Mouse (Mus musculus) lung, postnatal 0 days (tissue): ENCODE results near the gene Nsmce1. TPM values are rescaled to one million over a fixed set of nuclear protein-coding genes. Genes with fewer than 3 reads are reported as not detected.

Experiments
- ATAC-seq: fragments of 200-750 bp; cut with Nextera tagmentation; 2 replicates; pipeline ENCODE4 v1.8.0; 2017; ENCODE audit warnings: moderate library complexity
- DNase-seq: peaks from one replicate; pipeline ENCODE4 v3.0.0-alpha.2; 2016; ENCODE audit warnings: low spot score
- H3K27ac ChIP-seq: fragments of 300-500 bp; sonication (generic); 2 replicates; pipeline ENCODE4 v1.5.1; 2014; ENCODE audit warnings: antibody characterized with exemption, mild to moderate bottlenecking, low read length, mixed read lengths
- H3K27me3 ChIP-seq: fragments of 300-500 bp; sonication (generic); replicated peaks from 2 replicates; pipeline ENCODE4 v1.6.1; 2014; ENCODE audit warnings: low read length, mixed read lengths; ENCODE audit not compliant: insufficient read depth
- H3K36me3 ChIP-seq: fragments of 300-500 bp; sonication (generic); 2 replicates; pipeline ENCODE4 v1.6.1; 2014; ENCODE audit warnings: low read length, mixed read lengths; ENCODE audit not compliant: insufficient read depth
- H3K4me1 ChIP-seq: fragments of 300-500 bp; sonication (generic); 2 replicates; pipeline ENCODE4 v1.6.1; 2014; ENCODE audit warnings: antibody characterized with exemption, low read depth, low read length, mixed read lengths; ENCODE audit not compliant: insufficient read depth
- H3K4me2 ChIP-seq: fragments of 300-500 bp; sonication (generic); replicated peaks from 2 replicates; pipeline ENCODE4 v1.6.1; 2014; ENCODE audit warnings: low read depth, mild to moderate bottlenecking, low read length, moderate library complexity, mixed read lengths
- H3K4me3 ChIP-seq: fragments of 300-500 bp; sonication (generic); 2 replicates; pipeline ENCODE4 v1.5.1; 2014; ENCODE audit warnings: low read depth, low read length
- H3K9ac ChIP-seq: fragments of 300-500 bp; sonication (generic); replicated peaks from 2 replicates; pipeline ENCODE4 v1.6.1; 2014; ENCODE audit warnings: low read depth, mild to moderate bottlenecking
- H3K9me3 ChIP-seq: fragments of 300-500 bp; sonication (generic); 2 replicates; pipeline ENCODE4 v1.6.1; 2016; ENCODE audit warnings: low read length, mixed read lengths
- CTCF ChIP-seq: IDR thresholded peaks from 2 replicates; pipeline ENCODE4 v1.5.1; 2016; ENCODE audit warnings: antibody characterized with exemption, mild to moderate bottlenecking
- EP300 ChIP-seq: IDR thresholded peaks from 2 replicates; pipeline ENCODE4 v1.6.1; 2016; ENCODE audit warnings: antibody characterized with exemption, mild to moderate bottlenecking, control low read depth
- WGBS: fragments of 180-500 bp; shearing (Covaris S2); extraction: QIAGEN DNeasy Blood & Tissue Kit; methylation state at CpG from one replicate; pipeline ENCODE4 v1.1.7; 2014; 5-methylcytosine and 5-hydroxymethylcytosine counted together
- polyA plus RNA-seq: library from polyadenylated mRNA; unstranded; fragments of >200 nt; fragmentation: Nextera tagmentation; extraction: Ambion mirVana; gene quantifications from 2 replicates; pipeline ENCODE4 v1.2.1, GENCODE M21; 2015

Gene Nsmce1
- polyA plus RNA-seq, 1 experiment from 2014 or later: 94.2 TPM

DNA sequence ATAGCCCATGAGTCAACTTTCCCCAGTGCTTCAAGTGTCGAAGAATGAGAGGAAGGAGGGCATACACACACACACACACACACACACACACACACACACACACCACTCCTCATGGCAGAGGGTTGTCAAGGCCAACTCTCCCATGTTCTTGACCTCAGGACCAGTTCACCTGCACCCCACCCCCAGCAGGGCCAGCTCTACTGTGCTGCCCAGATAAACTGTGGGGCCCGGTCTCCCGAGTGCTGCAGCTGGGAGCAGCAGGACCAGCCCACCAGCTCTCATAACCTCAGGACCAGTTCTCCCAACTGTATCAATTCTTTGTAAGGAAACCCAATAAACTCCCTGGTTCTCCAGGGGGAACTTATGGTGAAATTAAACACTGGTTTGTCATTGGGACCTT, 28.3 kb upstream of the Nsmce1 start:
- no peak overlapping the region for H3K4me2 ChIP-seq
- no peaks in the 10 kb centered on the region for H3K27me3 ChIP-seq
- ATAC-seq (no peak), DNase-seq (no peak)
- no peak overlapping the region for H3K27ac ChIP-seq
- no peaks in the 10 kb centered on the region for H3K36me3 ChIP-seq
- no peak overlapping the region for H3K9ac ChIP-seq
- H3K4me1 ChIP-seq: no peaks in the 10 kb centered on the region
- no peak for TF ChIP-seq EP300
- no peak for TF ChIP-seq CTCF
- WGBS: 64% methylated on average over 3 of the region's 3 CpGs
- no peak overlapping the region for H3K4me3 ChIP-seq
- no peaks in the 10 kb centered on the region for H3K9me3 ChIP-seq

DNA sequence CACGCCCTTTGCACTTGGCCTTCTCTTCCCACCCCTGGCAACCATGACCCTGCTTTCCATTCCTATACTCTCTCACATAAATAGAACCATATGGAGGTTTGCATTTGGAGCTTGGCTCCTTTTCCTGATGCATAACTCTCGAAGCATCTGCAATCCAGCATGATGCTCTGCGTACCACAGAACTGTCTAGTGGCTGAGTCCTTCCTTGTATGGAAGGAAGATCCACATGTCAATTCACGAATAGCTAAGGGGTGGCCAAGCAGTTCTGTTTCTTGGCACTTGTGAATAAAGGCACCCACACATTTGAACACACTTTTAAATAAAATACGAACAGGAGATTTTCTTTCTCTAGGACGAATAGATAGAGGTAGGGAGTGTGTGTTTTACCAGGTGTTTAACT, 26.1 kb upstream of the Nsmce1 start:
- H3K4me3 ChIP-seq: no peak overlapping the region
- no peaks in the 10 kb centered on the region for H3K27me3 ChIP-seq
- TF ChIP-seq CTCF: no peak
- no peak for TF ChIP-seq EP300
- H3K36me3 ChIP-seq: no peaks in the 10 kb centered on the region
- ATAC-seq (no peak), DNase-seq (no peak)
- H3K27ac ChIP-seq: no peak overlapping the region
- H3K9ac ChIP-seq: no peak overlapping the region
- H3K9me3 ChIP-seq: no peaks in the 10 kb centered on the region
- 76% methylated on average over 6 of the region's 6 CpGs for WGBS
- no peaks in the 10 kb centered on the region for H3K4me1 ChIP-seq
- no peak overlapping the region for H3K4me2 ChIP-seq

DNA sequence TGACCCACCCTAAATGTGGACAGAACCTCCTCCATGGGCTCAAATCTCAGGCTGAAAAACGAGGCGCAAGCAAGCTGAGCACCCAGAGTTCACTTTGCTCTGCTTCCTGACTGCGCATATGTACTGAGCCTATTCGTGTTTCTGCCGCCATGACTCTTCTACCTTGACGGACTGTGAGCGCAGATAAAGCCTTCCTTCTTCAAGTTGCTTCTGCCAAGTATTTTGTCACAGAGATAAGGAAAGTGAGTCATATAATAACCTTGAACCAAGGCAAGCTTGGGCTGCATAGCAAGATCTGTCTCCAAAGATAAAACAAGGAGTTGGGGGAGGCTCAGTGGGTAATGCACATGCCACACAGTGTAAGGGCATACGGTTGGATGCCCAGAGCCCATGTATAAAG, 25.3 kb upstream of the Nsmce1 start:
- no peaks in the 10 kb centered on the region for H3K36me3 ChIP-seq
- H3K9me3 ChIP-seq: no peaks in the 10 kb centered on the region
- DNase-seq: no peak
- no peak for ATAC-seq
- H3K27me3 ChIP-seq: no peaks in the 10 kb centered on the region
- H3K4me2 ChIP-seq: no peak overlapping the region
- no peak overlapping the region for H3K4me3 ChIP-seq
- no peaks in the 10 kb centered on the region for H3K4me1 ChIP-seq
- no peak for TF ChIP-seq EP300
- no peak for TF ChIP-seq CTCF
- no peak overlapping the region for H3K27ac ChIP-seq
- 82% methylated on average over 8 of the region's 8 CpGs for WGBS
- H3K9ac ChIP-seq: no peak overlapping the region

DNA sequence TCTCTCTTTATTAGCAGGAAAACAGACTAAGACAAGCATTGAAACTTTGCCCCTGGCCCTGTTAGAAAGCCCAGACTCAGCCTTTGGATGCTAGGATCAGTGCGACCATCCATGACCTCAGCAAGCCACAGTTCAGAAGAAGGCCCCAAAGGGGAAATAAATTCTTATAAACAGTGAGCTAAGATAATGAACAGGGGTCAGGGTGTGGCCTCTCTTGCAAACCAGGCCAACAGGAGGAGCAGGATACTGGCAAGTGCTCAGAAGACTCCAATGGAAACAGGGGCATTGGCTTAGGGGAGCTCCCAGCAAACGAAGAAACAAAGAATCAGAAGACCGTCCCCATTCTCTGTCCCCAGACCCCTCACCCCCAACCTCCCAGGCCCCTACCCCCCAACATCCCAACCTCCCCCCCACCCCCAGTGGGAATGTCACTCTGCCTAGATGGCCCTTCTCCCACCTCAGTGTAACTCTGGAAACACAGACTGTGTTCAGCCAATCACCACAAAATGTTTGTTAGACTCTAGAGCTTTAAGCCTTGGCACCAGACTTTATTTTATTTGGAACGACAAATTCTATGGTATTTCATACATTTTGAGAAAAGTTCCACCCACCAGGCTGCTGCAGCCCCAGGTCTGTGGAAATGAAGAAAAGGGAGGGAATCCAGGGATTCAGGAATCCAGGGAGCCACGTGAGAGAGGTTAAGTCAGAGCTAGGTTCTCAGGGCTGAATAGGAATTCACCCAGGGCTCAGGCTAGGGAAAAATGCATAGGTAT, 23.9 kb upstream of the Nsmce1 start:
- H3K36me3 ChIP-seq: no peaks in the 10 kb centered on the region
- H3K27me3 ChIP-seq: no peaks in the 10 kb centered on the region
- ATAC-seq (no peak), DNase-seq (no peak)
- H3K4me1 ChIP-seq: no peaks in the 10 kb centered on the region
- H3K4me3 ChIP-seq: no peak overlapping the region
- H3K9ac ChIP-seq: no peak overlapping the region
- WGBS: 60% methylated on average over 5 of the region's 5 CpGs
- no peak overlapping the region for H3K4me2 ChIP-seq
- no peaks in the 10 kb centered on the region for H3K9me3 ChIP-seq
- H3K27ac ChIP-seq: no peak overlapping the region
- no peak for TF ChIP-seq EP300
- no peak for TF ChIP-seq CTCF

DNA sequence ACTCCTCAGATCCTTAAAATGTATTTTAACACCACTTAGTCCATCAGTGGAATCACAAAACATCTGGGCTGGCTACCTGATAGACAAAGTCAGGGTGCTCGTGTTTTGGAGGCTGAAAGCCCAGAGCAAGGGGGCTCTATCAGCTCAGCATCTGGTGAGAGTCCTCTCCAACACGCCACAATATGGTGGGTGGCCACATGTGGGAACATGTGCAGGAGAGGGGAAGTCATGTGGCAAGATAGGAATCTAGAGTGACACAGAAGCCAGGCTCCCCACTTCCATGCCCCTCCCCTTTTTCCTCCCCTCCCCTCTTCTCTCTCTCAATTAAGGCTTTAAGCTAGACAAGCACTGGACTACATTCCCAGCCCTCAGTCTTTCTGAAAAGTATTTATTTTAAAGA, 20.5 kb upstream of the Nsmce1 start:
- H3K9me3 ChIP-seq: no peaks in the 10 kb centered on the region
- H3K4me2 ChIP-seq: no peak overlapping the region
- ATAC-seq: no peak
- H3K36me3 ChIP-seq: no peaks in the 10 kb centered on the region
- no peaks in the 10 kb centered on the region for H3K27me3 ChIP-seq
- no peak overlapping the region for H3K9ac ChIP-seq
- H3K4me3 ChIP-seq: no peak overlapping the region
- H3K4me1 ChIP-seq: no peaks in the 10 kb centered on the region
- WGBS: 44% methylated on average over 2 of the region's 2 CpGs
- TF ChIP-seq EP300 (no peak), CTCF (no peak)
- DNase-seq: no peak
- no peak overlapping the region for H3K27ac ChIP-seq

DNA sequence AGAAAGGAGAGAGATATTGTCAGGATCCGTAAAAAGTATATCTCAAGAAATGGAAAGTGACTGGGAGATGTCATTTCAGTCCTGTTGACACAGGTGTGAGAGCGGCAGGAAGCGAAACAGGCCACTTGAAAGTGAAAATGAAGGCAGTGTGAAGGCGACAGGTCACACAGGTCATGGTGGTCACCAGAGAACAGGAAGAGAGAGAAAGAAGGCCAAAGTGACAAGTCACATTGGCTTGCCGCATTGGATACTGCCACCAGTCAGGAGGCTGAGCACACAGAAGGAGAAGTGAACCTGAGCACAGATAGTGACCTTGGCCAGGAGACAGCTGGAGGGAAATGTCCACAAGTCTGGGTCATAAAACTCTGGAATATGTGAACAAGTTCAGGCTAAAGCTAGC, 20.0 kb upstream of the Nsmce1 start:
- no peak overlapping the region for H3K4me3 ChIP-seq
- no peaks in the 10 kb centered on the region for H3K36me3 ChIP-seq
- DNase-seq (no peak), ATAC-seq (no peak)
- no peaks in the 10 kb centered on the region for H3K4me1 ChIP-seq
- H3K27ac ChIP-seq: no peak overlapping the region
- no peak overlapping the region for H3K4me2 ChIP-seq
- H3K9ac ChIP-seq: no peak overlapping the region
- H3K9me3 ChIP-seq: no peaks in the 10 kb centered on the region
- 64% methylated on average over 5 of the region's 5 CpGs for WGBS
- TF ChIP-seq EP300 (no peak), CTCF (no peak)
- H3K27me3 ChIP-seq: no peaks in the 10 kb centered on the region
